Mouse (Mus musculus) regulatory T cell (primary cell): ENCODE results near the gene Tfeb.

Source experiments
- in situ Hi-C: fragments of 300-600 bp; cut with MboI, MseI; formaldehyde crosslinking; loops from one replicate; pipeline ENCODE4 v1.15.1; 2025; ENCODE audit warnings: high pct_unique_total_duplicates

The Tfeb gene

GRCm38 (mm10) chr17:47787632-47788031 lies 50.8 kb downstream of the Tfeb start:
- in situ Hi-C loops: no loop called here

- in situ Hi-C loops: no loop called here
Measured at GRCm38 (mm10) chr17:47788306-47788705, 51.5 kb downstream of the Tfeb start.

GRCm38 (mm10) chr17:47788996-47789395 lies 52.2 kb downstream of the Tfeb start:
- in situ Hi-C loops: no loop called here

- in situ Hi-C loops: loop anchor here (5.0 to 10.0 kb wide), 2 partner anchors 73 to 305 kb away; no protein-coding TSS in a partner anchor
Measured at GRCm38 (mm10) chr17:47792098-47792863, 55.5 kb downstream of the Tfeb start.

GRCm38 (mm10) chr17:47793377-47793776 lies 56.5 kb downstream of the Tfeb start:
- in situ Hi-C loops: loop anchor here (5.0 to 10.0 kb wide), 2 partner anchors 71 to 304 kb away; no protein-coding TSS in a partner anchor

DNA sequence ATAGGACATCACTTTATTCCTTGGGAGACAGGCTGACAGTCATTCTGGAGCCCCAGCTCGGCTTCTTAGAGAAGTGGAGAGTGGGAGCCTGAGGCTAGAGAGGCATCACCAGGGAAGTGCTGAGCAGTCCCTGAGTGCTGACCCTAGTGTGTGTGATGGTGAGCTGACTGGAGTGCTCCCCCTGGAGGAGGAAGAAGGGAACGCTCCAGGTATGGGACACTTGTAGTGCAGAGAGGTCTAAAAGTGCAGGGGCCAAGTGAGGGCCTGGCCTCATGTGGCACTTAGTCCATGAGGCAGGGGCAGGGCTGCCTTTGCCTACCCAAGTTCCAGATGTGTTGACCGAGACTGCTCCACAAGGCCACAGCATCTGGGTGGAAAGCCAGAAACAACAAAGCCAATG lies 58.6 kb downstream of the Tfeb start:
- in situ Hi-C loops: loop anchor here (10.0 kb wide), 1 partner anchor 69 kb away; no protein-coding TSS in a partner anchor

- in situ Hi-C loops: loop anchor here (10.0 kb wide), 1 partner anchor 69 kb away; no protein-coding TSS in a partner anchor
Measured at GRCm38 (mm10) chr17:47796156-47796816, 59.5 kb downstream of the Tfeb start.

- in situ Hi-C loops: loop anchor here (10.0 kb wide), 1 partner anchor 68 kb away; no protein-coding TSS in a partner anchor
Measured at GRCm38 (mm10) chr17:47796968-47797367, 60.1 kb downstream of the Tfeb start.

DNA sequence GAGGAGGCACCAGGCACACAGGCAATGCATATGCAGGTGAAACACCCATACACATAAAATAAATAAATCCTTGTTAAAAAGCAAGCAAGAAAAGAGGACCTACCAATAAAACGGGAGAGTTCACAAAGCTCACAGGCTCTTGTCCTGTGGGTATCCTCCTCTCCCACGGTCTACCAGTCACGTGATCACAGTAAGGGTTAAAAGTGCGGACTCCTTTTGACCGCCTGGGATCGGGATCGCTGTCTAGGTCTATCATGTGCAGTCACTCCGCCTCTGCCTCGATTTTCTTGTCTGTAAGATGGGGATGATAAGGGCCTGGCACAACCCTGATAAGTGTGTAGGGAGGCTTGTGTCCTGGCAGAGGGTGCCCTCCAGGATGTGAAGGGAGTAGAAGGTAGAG lies 60.6 kb downstream of the Tfeb start:
- in situ Hi-C loops: loop anchor here (10.0 kb wide), 1 partner anchor 67 kb away; no protein-coding TSS in a partner anchor

DNA sequence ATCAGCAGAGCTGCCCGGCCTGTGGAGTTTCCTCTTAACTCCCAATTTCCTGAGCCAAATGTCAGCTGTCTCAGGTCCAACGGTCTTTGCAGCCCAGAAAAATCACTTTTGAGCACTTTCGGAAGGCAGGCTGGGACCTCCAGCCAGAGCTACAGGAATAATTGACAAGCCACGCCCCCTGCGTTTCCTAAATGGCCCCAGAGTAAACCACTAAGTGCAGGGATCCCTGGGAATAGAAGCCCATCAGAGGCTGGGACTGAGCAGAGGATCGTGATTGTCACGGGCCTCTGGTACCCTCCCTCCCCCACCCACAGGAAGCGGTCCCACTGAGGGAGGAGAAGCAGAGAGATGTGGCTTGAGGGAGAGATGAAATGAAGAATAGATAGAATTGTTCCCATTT lies 66.0 kb downstream of the Tfeb start:
- in situ Hi-C loops: no loop called here

DNA sequence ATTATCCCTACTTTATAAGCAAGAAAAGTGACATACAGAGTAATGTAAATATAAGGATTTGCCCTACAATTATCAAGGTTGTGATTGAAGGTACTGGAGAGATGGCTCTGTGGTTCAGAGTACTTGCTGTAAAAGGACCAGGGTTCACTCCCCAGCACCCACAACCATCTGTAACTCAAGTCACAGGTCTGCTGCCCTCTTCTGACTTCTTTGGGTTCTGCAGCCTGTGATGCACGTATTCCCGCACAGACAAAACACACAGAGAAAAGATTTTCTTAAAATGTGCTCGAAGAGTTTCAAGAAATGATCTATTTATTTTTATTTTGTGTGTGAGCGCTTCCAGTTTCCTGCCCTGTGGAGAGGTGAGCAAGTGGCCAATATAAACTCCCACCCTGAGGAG lies 66.8 kb downstream of the Tfeb start:
- in situ Hi-C loops: no loop called here

DNA sequence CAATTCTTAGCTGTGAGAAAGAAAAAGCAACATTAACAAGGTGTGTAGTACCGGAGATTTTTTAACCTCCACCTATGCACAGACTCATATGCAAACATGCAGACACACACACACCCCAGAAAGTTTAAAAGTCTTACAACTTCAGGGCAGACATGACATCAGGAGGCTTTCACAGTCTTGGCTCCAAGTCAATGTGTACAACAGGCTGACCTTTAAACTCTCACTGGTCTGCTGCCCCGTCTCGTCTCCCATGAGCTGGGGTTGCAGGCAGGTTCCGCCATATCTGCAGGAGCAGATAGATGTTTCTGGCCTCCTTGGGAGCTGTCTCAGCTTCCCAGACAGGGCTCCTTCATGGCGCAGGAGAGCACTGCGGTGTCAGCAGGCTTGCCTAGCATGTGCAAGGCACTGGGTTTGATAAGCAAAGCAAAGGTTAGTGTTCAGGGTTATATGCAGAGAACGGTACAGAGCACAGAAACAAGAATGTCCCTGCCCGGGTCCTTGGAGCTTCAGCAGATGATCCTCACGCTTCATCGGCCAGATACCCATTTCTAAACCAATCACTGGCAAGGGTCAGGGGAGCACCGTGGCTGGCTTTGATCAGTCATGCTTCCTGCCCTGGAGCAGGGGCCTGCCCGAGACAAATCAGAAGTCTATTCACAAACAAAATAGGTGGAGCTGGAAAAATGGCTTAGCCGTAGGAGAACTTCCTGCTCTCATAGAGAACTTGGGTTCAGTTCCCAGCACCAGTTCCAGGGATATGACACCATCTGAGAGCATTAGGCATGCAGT lies 68.4 kb downstream of the Tfeb start:
- in situ Hi-C loops: no loop called here

- in situ Hi-C loops: no loop called here
Measured at GRCm38 (mm10) chr17:47806230-47806629, 69.4 kb downstream of the Tfeb start.

- in situ Hi-C loops: loop anchor here (10.0 kb wide), 1 partner anchor 713 kb away; no protein-coding TSS in a partner anchor
Measured at GRCm38 (mm10) chr17:47811265-47811800, 74.5 kb downstream of the Tfeb start.

DNA sequence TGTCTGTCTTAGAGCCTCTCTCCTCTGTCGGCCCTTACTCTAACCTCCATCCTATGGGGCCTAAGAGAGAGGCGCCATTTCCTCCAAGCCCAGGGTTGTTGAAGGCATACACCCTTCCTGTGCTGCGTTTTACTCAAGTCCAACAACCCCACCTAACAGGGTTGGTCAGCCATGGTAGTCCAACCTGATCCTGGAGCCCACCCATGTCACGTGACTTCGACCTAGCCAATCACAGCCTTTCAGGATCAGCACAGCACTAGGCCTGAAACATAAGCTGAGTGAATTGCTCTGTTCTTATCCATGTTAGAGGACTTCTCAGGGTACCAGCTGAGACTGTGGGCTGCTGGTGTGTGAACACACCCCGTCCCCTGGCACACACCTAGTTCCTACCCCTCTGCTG lies 75.4 kb downstream of the Tfeb start:
- in situ Hi-C loops: loop anchor here (10.0 kb wide), 1 partner anchor 713 kb away; no protein-coding TSS in a partner anchor

DNA sequence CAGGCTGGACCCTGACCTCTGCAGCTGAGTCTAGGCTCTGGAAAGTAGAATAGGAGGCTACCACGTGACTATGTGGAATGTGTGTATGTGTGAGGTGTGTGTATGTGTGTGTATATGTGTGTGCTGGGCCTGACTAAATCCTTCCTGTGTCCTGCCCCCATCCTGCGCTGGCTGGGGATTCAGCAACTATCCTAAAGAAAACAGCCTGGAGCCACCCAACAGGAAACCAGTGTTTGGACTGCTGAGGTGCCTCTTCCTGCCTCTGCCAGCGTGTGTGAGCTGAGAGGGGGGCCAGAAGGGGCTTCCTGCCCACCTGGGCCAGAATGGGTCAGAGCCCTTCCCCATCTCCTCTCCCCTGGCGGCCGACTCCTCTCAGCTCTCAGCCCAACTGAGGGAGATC lies 76.8 kb downstream of the Tfeb start:
- in situ Hi-C loops: loop anchor here (10.0 kb wide), 1 partner anchor 711 kb away; no protein-coding TSS in a partner anchor

DNA sequence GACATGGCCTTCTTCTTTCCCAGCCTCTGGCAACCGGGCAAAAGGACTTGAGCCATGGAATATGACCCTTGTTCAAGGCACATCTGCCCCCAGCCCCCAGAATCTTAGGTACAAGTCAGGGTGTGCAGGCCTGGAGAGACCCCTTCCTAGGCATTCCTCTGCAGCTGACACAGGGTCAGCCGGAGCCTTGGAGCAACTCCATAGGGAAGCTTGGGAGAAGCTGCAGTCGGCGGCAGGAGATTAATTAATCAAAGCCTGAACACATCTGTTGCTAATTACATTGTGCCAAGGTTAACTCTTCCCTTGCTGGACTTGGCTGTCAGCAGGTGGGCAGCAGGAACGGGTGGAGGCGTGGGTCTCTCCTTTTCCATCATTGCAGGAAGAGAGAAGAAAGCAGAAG lies 77.7 kb downstream of the Tfeb start:
- in situ Hi-C loops: loop anchor here (10.0 kb wide), 1 partner anchor 710 kb away; no protein-coding TSS in a partner anchor

GRCm38 (mm10) chr17:47815446-47815845 lies 78.6 kb downstream of the Tfeb start:
- in situ Hi-C loops: loop anchor here (10.0 kb wide), 1 partner anchor 709 kb away; no protein-coding TSS in a partner anchor

- in situ Hi-C loops: loop anchor here (10.0 kb wide), 1 partner anchor 707 kb away; no protein-coding TSS in a partner anchor
Measured at GRCm38 (mm10) chr17:47818038-47818725, 81.4 kb downstream of the Tfeb start.

DNA sequence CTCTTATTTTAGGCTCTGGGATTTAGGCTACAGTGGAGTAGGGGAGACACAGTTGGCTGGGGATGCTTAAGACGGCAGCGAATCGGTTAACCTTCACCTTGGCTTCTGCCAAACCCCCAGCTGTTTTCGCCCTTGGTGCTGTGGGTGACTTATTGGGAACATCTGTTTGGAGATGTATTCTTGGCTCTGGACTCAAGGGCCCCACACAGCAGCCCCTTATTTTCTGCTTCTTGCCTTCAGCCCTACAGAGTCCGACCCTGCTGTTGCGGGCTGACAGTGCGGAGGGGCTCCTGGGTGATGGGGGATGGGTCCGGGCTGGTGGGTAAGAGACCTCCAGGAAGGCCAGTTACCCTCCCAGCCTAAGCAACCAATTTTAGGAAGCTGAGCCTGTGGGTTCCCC lies 84.5 kb downstream of the Tfeb start:
- in situ Hi-C loops: no loop called here

DNA sequence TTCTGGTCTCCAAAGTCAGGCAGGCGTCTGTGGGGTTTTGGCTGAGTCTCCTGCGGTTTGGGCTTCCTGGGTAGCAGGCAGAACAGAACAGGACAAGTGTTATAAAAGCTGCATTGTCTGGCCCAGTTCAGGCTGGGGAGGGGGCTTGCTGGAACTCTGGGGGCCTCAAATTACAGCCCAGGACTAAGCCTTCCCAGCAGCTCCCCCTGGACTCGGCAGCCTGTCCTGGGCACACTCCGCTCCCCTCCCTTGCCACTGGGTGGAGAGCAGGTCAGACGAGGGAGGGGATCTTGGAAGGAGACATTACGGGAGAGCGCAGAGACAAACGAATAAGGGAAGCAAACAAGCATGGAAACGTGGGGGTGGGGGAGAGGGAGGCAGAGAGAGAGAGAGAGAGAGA lies 94.3 kb downstream of the Tfeb start:
- in situ Hi-C loops: no loop called here
